Mouse (Mus musculus) 3134 (cell line): ENCODE data around the gene Olfr1475.
"Not testable (repeated sequence)": the region's sequence is repeated elsewhere in the genome, so short reads cannot be mapped to it uniquely, and the experiment has no call there.

Source experiments
- DNase-seq: peaks from one replicate; pipeline ENCODE4 v3.0.0-alpha.2; 2011; ENCODE audit warnings: low spot score; ENCODE audit not compliant: insufficient read length; ENCODE audit errors: extremely low read depth

The Olfr1475 gene

GRCm38 (mm10) chr19:13480096-13480495, at the start of gene Olfr1475:
Gene Olfr1475, minus strand, starts transcription at chr19:13480196.
- no peak for DNase-seq

GRCm38 (mm10) chr19:13527613-13528012, 47.6 kb upstream of the Olfr1475 start, which contains the start of gene Olfr1480:
Gene Olfr1480, plus strand, starts transcription at chr19:13527913.
- DNase-seq: no peak

- DNase-seq: no peak
Observed at GRCm38 (mm10) chr19:13500246-13500645, 20.2 kb upstream of the Olfr1475 start, which contains the start of gene Olfr1477. Gene Olfr1477, plus strand, starts transcription at chr19:13500546.

- DNase-seq: not testable (repeated sequence)
Observed at GRCm38 (mm10) chr19:13469265-13469664, 10.7 kb downstream of the Olfr1475 start, which contains the start of gene Olfr1474. Gene Olfr1474, plus strand, starts transcription at chr19:13469565.

GRCm38 (mm10) chr19:13455986-13456385, 24.0 kb downstream of the Olfr1475 start, which contains the start of gene Olfr1472:
Gene Olfr1472, minus strand, starts transcription at chr19:13456086.
- DNase-seq: no peak

GRCm38 (mm10) chr19:13443109-13443508, 36.9 kb downstream of the Olfr1475 start, which contains the start of gene Olfr1471:
Gene Olfr1471, plus strand, starts transcription at chr19:13443409.
- not testable (repeated sequence) for DNase-seq
